Mouse (Mus musculus) megakaryocyte, embryonic 14.5 days (primary cell): ENCODE results near the gene Ntm.

Experiments used
- FLI1 ChIP-seq: IDR thresholded peaks from 2 replicates; pipeline ENCODE4 v1.6.1; 2012; ENCODE audit warnings: low read length, inconsistent platforms, mixed read lengths
- GATA1 ChIP-seq: IDR thresholded peaks from 3 replicates; pipeline ENCODE4 v1.6.1; 2012; ENCODE audit warnings: mixed read lengths, low read length, inconsistent platforms, borderline replicate concordance

- no peak for TF ChIP-seq GATA1
- no peak for TF ChIP-seq FLI1
Measured at GRCm38 (mm10) chr9:29456014-29456413, 506.9 kb downstream of the Ntm start.
